Mouse (Mus musculus): ENCODE data around the gene Brsk1.

Gene Brsk1

DNA sequence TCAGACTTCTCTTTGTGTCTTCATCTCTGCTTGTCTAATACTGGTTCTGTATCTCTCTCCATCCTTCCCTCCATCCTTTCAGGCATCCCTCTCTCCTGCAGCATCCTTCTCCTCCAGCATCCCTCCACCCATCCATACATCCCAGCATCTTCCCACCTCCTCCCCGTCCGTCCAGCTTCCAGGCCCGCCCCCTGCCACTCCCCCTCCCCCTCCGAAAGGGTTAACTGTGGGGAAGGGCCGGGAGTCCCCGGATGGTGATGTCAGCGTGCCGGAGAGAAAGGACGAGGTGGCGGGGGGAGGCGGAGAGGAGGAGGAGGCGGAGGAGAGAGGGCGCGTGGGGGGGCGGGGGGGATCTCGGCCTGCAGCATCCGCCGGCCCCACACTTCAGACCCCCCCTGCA lies at the start of gene Brsk1:
Gene Brsk1 (plus strand): TSS at position 218 of the 400 bp plus-strand sequence.
- DNase-seq = peak; percentile 48

DNA sequence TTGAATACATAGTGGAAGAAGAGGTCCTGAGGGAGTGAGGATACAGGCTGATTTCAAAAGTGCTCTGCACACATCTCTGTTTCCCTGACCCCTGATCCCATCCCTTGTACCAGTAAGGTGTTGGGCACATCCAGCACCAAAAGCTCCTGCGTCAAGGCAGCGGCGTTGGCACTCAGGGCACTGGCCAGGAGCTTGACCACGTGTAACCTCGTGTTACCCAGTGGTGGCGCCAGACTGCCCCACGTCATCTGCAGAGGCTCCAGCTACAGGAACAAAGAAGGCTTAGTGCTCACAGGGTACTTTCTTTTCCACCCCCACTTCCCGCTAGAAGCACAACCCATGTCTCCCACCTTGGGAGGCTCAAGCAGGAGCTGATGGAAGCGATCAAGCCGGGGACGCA lies 49.2 kb upstream of the Brsk1 start:
- no peak for DNase-seq

DNA sequence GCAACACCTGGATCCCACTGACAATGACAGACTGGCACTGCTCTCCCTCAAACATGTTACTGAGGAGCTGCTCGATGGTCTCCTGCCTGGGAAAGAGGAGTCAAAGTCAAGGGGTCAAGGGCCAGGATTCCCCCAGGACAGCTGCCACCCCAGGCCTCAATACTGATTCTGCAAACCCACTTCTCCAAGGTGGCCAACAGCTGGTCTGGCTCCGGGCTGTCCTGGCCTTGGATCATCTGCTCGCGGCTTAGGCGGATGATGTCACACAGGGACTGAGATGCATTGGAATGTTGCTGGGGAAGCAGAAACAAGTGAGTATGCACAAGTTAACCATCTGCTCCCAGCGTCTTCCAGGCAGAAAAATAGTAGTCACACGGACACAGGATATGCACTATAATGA lies 48.4 kb upstream of the Brsk1 start:
- DNase-seq = no peak

DNA sequence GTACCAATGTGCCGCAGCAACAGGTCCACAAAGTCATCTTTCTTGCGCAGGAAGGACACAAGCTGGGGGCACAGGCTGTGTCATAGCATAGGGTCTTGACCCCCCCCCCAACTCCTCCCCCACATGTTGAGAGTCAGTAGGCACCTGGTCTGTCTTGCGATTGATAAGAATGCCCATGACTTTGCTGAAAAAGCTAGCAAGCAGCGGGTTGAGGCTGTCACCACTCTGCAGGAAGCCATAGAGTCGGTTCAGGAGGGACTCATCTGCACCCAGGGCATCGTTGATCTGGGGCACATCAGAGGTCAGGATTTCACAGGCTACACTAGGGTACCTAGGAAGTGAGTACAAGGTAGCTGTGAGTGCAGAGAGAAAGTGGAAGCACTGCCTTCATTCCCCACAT lies 47.2 kb upstream of the Brsk1 start:
- no peak for DNase-seq

DNA sequence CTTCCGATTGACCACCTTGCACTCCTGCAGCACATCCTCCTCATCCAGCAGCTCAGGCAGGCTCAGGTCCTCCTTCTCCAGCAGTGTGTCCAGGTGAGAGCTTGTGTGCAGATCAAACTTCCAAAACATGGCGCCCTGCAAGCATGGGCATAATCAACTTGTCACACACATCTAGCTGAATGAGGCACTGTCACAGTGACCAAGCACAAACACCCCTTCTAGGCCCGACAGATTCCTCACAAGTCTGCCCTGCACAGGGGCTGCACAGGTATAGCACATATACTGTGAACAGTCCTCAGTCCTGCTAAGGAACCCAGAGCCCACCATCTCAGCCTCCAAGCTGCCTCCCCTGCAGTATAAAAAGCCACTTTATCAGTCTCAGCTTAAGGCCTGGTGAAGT lies 43.6 kb upstream of the Brsk1 start:
- DNase-seq = no peak

DNA sequence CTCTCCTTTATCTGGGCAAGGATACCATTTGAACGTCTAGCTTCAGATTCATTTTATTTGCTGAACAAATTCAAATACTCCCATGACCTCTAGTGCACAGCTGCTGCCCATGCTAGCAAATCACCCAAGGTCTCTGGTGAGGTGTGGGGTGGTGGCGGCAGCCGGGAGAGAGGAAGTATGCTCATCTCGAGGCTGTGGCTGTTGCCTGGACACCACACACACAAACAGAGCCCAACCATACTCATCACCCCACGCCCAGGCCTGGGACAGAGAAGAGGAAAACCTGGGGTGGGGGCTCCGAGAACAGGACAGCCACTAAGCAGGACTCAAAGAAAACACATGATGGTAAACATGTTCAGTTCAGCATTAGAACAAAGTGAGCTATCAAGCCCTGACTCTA lies 43.1 kb upstream of the Brsk1 start:
- no peak for DNase-seq

DNA sequence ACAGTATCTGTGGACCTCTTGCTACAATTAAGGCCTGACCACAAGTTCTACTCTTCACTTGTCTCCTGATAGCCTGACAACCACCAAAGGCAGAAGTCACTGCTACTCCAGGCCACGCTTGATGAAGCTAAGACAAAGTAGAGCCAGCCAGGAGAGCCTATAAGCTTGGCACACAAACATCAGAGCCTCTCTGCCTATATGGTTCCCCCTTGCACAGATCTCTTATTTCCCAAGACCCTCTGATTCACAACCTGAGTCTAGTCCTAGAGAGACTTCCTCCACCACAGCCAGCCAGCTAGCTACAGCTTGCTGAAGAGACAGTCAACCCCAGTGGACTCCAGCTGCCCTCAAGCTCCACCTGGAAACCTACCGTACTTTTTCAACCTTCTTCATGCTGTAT lies 42.4 kb upstream of the Brsk1 start:
- DNase-seq = no peak

DNA sequence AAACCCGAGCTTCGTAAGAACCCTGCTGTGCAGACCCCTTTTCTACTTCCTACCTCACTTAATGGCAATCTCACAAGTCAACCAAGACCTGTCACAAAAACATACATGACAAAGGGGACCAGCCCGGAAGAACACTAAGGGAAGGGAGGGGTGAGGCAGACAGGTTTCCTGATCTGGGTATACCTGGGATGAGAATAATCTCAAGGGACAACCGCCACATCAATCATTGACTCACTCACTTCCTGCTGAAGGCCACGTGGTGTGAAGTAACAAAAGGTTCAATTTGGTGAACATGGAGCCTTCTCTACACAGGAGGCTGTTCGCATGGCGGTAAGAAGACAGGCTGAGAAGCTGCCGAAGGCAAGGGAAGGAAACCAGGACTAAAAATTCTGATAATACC lies 38.8 kb upstream of the Brsk1 start:
- peak; percentile 60 for DNase-seq

DNA sequence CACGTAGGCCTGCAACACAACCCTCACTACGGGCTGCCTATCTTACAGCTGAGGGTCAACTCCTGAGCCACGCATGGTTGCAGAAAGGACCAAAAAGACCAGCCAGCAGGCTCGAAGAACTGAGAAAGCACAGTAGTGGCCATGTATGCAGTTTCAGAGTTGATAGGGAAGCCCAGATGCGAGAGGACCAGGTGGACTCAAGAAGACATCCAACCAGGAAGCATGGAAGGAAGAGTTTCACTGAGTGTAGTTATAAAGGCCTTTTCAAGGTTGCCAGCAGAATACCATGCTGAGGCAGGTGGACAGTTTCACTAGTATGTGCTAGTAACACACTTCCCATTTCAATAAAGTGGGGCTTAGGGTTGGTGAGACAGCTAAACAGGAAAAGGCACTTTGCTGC lies 37.7 kb upstream of the Brsk1 start:
- no peak for DNase-seq

DNA sequence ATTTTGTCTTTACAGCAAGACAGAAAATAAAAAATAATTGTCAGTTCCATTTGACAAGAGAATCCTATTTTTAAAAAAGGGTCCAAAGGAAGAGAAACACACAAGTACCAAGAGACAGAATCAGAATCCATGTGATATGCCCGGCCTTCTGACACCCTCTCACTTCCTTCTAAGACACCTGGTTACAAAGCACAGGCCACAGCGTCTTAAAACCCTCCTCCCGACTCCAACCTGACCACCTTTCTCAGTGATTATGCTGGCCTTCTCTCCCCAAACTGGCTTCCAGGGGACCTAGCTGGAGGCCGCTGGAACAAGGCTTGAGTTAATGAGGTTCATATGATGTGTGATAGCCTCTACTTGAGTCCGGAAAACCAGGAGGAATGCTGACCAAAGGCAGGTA lies 37.1 kb upstream of the Brsk1 start:
- peak; percentile 42 for DNase-seq

DNA sequence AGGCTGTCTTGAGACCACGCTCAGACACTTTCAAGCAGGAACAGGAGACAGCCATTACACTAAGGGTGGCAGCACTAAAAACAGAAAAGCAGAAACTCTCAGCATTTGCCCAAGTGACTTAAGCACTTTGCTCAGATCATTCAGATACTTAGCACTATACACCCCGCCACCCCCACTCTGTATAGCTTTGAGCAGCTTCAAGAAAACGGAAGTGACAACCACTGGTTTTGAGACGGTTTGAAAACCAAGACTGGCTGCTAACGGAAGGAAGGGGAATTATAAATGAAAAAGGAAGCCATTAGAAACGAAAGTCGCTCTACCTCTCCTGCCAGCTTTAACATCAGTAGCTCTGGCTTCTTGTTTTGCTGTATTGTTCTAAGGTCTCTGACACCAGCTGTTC lies 36.6 kb upstream of the Brsk1 start:
- peak; percentile 90 for DNase-seq

DNA sequence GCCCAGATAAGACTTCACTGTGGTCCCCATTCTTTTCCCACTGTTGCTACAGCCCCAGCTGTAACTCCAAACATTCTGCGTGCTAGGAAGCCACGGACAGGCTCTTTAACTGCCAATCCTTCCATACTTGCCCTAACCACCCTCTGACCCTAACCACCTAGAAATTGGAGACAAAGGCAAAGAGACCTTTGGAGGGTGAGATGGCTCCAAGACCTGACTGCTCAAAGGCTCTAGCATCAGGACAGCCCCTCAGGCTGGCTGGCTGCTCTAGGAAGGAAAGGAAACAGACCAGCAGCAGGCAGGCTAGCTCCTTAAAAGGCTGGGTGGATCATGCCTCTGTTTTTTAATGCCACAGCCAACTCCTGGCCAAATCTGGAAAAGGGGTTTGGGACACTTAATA lies 36.2 kb upstream of the Brsk1 start:
- peak; percentile 49 for DNase-seq

DNA sequence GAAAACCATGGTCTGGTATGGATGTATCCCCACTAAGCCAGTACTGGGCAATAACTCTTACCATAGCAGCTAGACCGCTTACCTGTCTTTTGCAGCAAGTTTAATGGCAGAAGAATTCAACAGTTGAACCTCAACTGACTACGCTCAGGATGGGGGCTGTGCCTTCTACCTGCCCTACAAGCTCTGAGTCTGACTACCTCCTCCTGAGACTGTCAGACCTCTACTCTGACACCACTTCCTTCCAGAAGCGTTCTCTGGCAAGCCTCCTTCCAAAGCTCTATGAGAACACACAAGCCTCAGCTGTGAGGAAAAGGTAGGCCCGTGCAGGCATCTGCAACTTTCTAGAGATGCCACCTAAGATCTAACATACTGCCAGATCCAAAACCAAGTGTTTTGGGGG lies 35.0 kb upstream of the Brsk1 start:
- peak; percentile 69 for DNase-seq

DNA sequence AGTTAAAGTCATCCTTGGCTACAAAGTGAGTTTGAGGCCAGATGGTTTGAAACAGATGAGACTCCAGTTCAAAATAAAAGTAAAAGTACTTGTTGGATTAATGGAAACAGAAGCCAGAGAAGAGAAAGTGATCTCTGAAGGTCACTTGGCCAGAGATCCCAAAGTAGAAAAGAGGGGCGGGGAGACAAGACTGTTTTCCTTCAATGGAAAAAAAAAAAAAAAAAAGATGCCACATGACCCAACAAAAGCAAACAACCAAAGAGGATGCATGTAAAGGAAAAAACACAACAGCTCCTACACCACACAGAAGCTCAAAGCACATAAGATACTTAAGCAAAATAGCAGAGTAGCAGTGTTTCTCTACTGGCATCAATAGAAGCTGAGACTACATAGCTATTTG lies 34.5 kb upstream of the Brsk1 start:
- no peak for DNase-seq

DNA sequence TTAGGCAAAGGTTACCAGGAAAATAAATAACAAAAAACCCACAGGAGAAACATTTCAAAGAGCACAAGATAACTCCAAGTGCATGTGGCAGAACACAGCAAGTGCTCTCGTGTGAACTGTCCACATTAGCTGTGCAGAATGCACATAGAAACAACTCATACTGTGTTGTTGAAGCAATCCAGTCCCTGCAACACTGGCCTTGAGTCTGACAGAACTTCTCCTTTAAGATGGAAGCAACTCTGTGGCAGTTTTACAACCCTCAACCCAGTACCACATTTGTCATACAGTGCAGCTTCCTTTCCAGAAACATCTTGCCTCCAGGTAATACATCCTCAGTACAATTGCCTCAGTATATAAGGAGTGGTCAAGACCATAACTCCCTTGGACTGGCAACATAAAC lies 33.6 kb upstream of the Brsk1 start:
- no peak for DNase-seq

DNA sequence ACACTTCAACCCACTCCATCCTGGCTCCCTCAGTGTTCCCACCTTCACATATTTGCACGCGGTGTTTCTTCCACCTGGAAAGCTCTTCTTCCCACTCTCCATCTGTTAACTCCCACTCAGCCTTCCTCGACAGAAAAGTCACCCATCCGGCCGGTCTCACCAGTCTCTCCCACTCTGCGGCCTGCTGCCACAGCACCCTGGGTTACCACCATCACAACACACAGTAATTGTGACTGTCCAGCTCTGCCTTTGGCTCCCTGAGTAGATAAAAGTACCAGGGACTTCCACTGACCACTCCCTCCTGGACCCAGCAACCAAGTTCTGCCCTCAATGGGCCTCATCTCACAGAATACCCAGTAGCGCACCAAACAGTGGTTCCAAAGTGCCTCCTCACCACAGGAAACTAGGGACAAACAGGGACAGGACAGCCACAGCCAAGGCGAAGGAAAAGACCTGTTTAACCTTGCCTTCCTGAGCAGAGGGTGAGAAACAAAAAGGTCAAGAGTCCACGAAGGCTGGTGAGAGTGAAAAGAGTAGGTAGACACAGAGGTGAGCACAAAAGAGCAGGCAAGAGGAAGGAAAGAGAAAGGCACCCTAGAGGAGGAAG lies 32.8 kb upstream of the Brsk1 start:
- DNase-seq = no peak

DNA sequence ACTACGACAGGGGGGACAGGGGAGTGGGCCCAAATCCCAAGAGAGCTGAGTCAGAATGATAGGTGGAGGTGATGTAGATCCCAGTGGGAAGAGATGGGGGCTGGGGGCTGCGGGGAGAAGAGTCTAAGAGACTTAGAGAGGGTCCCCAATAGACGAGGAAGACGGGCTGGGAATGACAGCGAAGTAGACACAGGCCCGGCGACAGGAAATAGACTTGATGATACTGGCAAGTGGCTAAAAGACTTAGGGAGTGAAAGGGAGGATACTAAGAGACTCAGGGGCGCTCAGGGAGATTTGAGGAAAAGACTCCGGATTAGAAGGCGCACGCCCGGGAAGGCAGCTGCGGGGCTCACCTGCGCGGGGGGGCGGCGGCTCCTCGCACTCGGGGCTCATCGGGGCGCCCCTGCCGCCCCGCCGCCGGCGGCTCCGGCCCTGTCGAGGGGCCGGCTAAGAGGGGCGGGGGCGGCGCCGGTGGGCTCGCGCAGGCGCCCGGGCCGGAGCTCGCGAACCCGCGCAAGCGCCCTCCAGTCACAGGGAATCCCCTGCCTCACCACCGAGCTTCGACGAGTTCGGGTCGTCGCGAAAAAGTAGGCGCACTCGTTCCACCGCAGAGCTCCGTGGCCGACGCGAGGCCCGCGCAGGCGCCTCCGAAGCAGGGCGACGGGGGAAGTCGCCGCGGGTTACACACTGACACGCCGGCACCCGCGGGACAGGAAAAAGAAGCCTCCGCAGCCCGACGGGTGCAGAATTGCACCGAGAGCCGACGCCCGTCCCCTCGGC lies 32.1 kb upstream of the Brsk1 start:
- DNase-seq = no peak

DNA sequence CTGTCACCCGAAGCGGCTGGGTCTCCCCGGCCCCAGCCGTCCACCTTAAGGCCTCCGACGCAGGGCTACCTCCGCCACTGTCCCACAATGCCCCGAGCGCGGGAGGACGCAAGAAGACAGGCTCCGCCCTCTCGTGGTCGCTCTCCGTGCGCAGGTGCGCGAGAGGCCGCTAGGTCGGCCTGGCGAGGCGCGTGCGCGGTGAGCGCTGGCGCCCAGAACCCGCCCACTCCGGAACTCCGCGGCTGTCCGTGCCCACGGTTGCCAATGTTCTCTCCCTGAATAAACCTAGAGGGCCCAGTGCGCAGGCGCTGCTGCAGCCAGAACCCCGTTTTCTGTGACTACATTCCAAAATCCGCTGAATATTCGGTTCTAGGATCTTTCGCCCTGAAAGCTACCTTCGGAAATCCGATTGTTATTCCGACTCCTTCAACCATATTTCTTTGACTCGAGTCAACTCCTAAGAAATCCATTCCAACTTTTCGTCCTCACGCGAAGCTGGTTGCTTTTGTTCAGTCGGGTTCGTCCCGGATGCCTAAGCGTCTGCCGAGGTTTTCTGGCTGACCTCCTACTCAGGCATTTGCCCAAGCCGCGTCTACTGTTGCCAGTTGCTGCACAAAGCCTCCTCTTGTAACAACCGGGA lies 31.4 kb upstream of the Brsk1 start, which contains the start of gene Ppp6r1:
Gene Ppp6r1 (minus strand): TSS at position 108 of the 640 bp plus-strand sequence.
- peak; percentile 98 for DNase-seq

DNA sequence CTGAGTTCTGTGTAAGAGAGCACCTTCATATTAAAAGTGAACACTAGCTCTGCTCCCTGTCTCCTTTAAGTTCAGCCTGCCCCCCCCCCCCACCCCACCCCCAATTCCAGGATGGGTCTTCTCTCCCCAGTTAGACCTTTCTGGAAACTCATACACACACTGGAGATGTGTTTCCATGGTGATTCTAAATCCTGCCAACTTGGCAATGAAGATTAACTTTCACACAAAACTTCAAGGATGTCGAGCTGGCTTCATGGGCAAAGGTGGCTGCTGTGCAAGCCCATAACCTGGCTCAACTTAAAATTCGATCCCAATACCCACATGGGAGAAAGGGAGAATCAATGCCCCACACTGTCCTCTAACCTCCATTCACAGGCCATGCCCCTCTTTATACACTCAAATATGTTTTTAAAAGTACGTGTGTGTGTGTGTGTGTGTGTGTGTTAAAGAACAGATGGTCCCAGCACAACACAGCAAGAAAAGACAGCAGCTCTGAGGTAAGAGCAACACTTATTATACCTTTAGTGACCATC lies 30.4 kb upstream of the Brsk1 start:
- no peak for DNase-seq

DNA sequence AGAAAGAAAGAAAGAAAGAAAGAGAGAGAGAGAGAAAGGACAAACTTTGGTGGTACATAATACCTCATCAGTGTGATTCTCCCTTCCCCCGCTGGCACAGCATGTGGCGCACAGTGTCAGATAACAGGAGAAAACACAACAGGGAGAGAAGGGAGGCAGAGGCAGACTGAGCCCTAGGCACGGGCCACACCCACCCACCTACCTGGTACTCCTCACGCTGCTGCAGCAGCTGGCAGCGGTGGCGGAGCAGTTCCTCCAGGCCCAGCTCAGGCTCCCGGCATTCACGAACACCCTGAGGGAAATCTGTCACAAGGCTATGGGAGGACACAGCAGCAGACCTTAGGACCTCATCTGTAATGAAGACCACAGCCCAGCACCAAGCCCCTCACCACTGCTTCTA lies 27.2 kb upstream of the Brsk1 start:
- no peak for DNase-seq

DNA sequence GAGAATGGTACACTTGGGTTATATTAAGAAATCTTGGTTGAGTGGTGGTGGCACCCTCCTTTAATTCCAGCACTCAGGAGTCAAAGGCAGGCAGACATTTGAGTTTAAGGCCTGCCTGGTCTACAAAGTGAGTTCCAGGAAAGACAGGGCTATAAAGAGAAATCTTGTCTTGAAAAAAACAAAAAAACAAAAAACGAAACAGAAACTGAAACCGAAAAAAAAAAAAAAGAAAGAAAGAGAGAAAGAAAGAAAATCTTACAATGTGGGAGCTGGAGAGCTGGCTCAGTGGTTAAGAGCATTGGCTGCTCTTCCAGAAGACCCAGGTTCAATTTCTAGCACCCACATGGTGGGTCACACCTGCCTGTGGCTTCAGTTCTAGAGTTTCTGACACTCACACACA lies 26.7 kb upstream of the Brsk1 start:
- DNase-seq = no peak

DNA sequence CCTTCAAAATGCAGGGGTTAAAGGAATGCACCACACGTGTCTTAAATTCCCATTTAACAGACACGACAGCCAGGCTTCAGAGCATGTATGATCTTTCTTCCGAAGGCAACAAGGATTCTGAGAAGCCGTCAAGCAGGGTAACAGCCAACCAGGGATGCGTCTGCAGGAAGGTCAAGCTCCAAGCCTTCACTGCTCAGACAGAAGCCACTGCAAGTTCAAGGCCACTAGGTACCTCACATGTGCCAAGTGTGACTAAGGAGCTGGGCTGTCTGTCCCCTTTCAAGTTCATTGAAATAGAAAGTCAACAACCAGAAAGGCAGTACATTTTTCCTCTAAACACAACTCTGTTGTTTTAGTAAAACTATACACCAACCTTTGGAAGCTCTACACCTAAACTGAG lies 23.5 kb upstream of the Brsk1 start:
- no peak for DNase-seq

DNA sequence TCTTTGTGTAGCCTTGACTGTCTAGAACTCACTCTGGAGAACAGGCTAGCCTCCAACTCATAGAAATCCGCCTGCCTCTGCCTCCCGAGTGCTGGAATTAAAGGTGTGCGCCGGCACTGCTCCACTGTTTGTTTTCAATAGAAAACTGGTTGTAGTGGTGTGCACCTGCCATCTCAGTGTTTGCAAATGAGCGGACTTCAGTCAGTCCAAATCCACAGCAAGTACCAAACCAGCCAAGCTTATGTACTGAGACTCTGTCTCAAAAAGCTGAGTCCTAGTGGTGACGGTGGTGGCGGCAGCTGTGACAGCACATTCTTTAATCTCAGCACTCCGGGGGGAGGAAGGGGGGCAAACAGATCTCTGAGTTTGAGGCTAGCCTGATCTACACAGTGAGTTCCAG lies 21.9 kb upstream of the Brsk1 start:
- no peak for DNase-seq

DNA sequence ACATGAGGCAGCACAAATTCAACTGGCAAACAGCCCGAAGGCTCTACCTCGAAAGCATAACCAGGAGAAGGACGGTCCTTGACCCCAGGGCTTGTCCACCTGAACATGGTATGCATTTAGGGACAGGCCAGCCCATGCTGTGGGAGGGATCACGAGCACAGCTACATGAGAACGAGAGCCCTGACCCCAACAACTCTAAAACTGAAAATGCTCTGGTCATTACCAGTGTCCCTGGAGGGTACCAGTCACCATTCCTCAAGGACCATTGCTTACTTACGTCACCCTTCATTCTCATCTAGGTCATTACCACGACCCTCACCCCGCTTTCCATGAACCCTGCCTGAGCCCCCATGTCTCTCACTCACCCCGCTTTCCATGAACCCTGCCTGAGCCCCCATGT lies 21.2 kb upstream of the Brsk1 start:
- DNase-seq = no peak
